Mouse (Mus musculus) heart, postnatal 10 days (tissue): ENCODE measurements around the gene Pard6b. TPM values are rescaled to one million over a fixed set of nuclear protein-coding genes. Genes with fewer than 3 reads are reported as not detected.

ENCODE experiments used
- DNase-seq, 2 experiments: peaks; one replicate each; pipeline ENCODE4 v3.0.0; 2021
- intact Hi-C: fragments of 180-260 bp; cut with DNase I; formaldehyde crosslinking; loops from one replicate; pipeline ENCODE4 v1.15.1; 2025
- microRNA-seq, 2 experiments: library from miRNA; unstranded; fragments of <30 nt; microRNA quantifications; one replicate each; pipeline ENCODE4 v1.2.0; 2022
- total RNA-seq, 2 experiments: library from RNA; stranded (reverse); gene quantifications; 2 replicates each; pipeline ENCODE4 v1.2.3; 2021

Pard6b gene
- total RNA-seq, 2 experiments from 2014 or later: 3.4 to 4.9 TPM

- intact Hi-C loops: no loop called here
- no peak for DNase-seq
Measured at GRCm38 (mm10) chr2:168120906-168121305, 40.1 kb downstream of the Pard6b start.

DNA sequence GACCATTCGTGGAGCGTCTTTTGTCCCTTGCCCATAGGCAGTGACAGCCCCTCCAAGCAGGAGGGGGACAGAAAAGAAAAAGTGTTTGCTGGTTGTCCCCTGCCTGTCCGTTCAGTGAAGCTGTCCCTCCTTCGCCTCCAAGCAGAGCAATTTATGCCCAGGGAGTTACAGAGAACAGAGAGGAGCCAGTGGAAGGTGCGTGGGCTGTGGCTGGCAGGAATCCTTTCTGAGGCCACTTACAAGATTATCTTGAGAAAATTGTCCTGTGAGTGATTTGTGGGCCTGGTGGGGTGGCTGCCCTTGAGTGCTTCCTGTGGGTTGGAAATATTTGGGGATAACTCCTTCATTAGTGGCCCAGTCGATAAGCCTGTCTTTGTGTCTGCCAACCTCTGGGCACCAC is 42.8 kb downstream of the Pard6b start:
- intact Hi-C loops: no loop called here
- DNase-seq: no peak

DNA sequence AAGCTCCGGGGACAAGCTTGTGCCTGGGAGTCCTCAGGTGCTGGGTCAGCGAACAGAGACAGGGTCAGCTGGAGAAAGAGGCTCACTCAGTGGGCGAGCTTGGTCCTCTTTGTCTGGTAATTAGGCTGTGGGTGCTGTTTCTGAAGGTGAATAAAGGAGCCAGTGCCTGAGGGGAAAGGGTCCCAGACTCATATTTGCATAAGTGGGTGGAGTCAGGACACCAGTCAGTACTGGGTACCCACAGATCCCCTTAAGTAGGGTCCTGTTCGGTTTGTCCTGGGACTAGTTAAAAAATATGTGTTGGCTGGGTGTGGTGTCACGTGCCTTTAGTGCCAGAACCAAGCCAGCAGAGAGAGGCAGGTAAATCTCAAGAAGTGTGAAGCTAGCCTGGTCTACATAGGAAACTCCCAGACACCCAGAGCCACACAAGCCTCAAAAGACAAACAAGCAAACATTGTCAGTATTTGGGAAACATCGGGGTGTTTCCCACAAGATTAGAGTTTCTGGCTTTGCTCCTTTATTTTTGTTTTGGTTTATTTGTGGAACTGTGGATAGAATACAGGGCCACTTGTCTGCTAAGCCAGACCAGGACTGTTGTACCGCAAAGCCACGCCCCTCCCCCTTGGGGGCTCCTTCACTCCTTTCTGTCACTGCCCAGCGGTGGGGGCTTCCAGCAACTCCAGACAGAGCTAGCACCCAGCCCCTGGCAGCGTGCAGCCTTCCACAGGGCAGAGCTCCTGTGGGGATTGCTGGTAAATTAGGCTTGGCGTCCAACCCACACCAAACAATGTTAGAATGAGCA is 44.7 kb downstream of the Pard6b start:
- DNase-seq: no peak
- intact Hi-C loops: no loop called here

DNA sequence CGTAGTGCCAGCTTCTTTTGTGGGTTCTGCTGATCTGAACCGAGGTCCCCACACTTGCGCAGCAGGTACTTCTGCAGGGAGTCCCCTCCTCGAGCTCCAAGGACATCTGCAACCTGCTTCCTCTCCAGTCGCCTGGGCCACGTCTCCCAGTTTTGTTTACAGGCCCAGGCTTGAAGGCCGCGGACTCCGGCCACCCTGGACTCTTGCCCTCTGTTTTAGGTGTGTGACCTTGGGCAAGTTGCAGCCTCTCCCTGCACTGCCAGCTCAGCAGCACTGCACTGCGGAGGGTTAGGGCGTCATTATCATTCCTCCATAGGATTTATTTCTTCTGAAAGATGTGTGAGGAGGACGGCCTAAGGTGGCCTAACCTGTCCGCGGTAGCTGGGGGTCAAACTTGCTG is 47.0 kb downstream of the Pard6b start:
- DNase-seq: no peak
- intact Hi-C loops: loop anchor here (2.0 kb wide), 1 partner anchor 77 kb away; no protein-coding TSS in a partner anchor

GRCm38 (mm10) chr2:168128211-168128859 is 47.5 kb downstream of the Pard6b start:
- intact Hi-C loops: loop anchor here (2.0 kb wide), 1 partner anchor 76 kb away; no protein-coding TSS in a partner anchor
- DNase-seq: peak; percentile 88 to 92

GRCm38 (mm10) chr2:168130046-168130445 is 49.2 kb downstream of the Pard6b start:
- DNase-seq: no peak
- intact Hi-C loops: no loop called here

DNA sequence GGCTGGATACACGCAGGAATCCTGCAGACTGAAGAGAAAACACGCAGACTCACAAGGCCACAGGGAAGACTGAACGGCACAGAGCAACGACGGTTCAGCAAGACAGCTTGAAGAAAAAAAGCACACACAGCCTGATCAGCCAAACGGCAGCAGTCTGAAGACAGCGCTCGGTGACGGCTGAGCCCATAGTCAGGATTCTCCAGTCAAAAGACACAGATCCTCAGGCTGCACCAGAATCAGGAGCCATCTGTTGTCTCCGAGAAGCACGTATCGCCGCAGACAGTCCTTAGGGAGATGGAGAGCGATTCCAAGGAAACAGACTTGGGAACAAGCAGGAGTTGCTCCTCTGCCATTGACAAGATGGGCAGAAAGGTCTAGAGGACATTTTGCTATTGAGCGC is 56.4 kb downstream of the Pard6b start:
- intact Hi-C loops: no loop called here

GRCm38 (mm10) chr2:168143794-168144193 is 63.0 kb downstream of the Pard6b start:
- intact Hi-C loops: loop anchor here (10.0 kb wide), 1 partner anchor 301 kb away; no protein-coding TSS in a partner anchor
- no peak for DNase-seq

More for the DNA sequence above, 56.4 kb downstream of the Pard6b start:
- DNase-seq: no peak

DNA sequence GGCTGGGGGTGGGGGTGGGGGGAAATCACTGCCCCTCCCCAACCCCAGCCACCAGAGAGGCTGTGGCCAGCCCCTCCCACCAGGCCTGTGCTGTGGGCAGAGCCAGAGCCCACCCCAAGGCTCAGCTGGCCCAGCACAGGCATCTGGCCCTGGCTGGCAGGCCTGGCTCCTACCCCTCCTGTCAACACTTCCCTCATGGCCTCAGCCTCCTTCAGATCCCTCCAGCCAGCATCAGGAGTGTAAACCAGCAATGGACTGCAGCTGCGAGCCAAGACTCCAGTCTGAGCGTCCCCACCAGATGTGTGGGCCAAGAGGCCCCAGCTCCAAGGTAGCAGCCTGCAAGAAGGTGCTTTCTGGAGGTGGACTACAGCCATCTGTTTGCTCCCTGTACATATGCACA is 64.6 kb downstream of the Pard6b start:
- DNase-seq: peak; percentile 65 to 70

DNA sequence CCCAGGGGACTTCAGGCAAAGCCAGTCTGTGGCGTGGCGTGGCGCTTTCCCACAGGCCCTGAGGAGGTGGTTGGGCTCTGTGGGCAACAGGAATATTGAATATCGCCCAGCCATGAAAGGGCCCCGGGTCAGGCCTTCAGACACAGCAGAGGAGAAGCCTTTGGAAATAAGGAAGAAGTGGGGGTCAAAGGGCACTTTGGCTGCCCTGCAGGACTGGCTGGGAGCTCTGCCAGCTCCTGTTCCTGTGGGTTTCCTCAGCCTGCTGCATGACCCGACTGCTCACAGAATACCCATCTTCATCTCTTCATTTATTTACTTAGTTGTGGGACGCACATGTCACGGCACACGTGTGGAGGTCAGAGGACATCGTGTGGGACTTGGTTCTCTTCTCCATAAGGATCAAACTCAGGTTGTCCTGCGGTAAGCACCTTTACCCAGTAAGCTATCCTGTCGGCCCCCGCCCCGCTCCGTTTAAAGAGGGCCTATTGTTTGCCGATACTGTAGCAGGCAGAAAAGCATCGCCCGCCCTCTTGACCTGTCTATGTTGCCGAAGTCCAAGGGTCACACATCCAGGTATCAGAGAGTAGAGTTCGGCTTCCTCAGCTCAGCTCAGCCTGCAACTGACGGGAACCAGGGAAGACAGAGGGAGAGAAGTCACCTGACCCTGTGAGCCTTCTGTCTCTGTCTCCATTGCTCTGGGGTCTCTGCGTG is 67.1 kb downstream of the Pard6b start:
- intact Hi-C loops: loop anchor here (10.0 kb wide), 1 partner anchor 297 kb away; no protein-coding TSS in a partner anchor

More for the DNA sequence above, 64.6 kb downstream of the Pard6b start:
- intact Hi-C loops: loop anchor here (10.0 kb wide), 1 partner anchor 299 kb away; no protein-coding TSS in a partner anchor

GRCm38 (mm10) chr2:168149241-168149640 is 68.4 kb downstream of the Pard6b start:
- intact Hi-C loops: loop anchor here (10.0 kb wide), 1 partner anchor 296 kb away; no protein-coding TSS in a partner anchor
- DNase-seq: no peak

More for the DNA sequence above, 67.1 kb downstream of the Pard6b start:
- DNase-seq: no peak

Small RNA genes within 50 kb of the gene (microRNA-seq; reads per million reads assigned to microRNA genes)
- 0 reads per million in 2 experiments for gene Gm24327

Other genes with a start within 250 kb of the Pard6b start
- gene Ptpn1, start 148.9 kb upstream of the Pard6b start, total RNA-seq: 10 to 100 TPM; 27.3 to 34.9 TPM
- under 1 TPM; 0.91 to 0.97 TPM for gene Ripor3, start 70.4 kb upstream of the Pard6b start, total RNA-seq
- gene Adnp, start 126.1 kb downstream of the Pard6b start, total RNA-seq: 10 to 100 TPM; 47.0 to 53.1 TPM
- gene Gm20716, start 149.4 kb downstream of the Pard6b start, total RNA-seq: 10 to 100 TPM; 21.0 to 24.2 TPM
- gene Dpm1, start 149.6 kb downstream of the Pard6b start, total RNA-seq: 10 to 100 TPM; 59.4 to 64.5 TPM
- gene Mocs3, start 149.6 kb downstream of the Pard6b start, total RNA-seq: 1 to 10 TPM; 6.1 to 7.4 TPM
- under 1 TPM; 0.07 to 0.36 TPM for gene Kcng1, start 200.7 kb downstream of the Pard6b start, total RNA-seq